ENCODE assay signal across 8 mouse cellular contexts in genomic region chr9:110296867-110297627, GRCm38 (mm10). TPM values are rescaled to one million over a fixed set of nuclear protein-coding genes. Genes with fewer than 3 reads are reported as not detected.
DNase-seq lines count a peak whose midpoint lies in the region; ATAC-seq and TF ChIP-seq lines count a peak whose summit lies in the region.

No protein-coding gene starts in this region.

- 6% methylated on average over 5 of the region's 5 CpGs for WGBS in forebrain, embryonic 11.5 days
- 0% methylated on average over 5 of the region's 5 CpGs for WGBS in liver, postnatal 0 days (ENCODE audit: insufficient replicate concordance)
- WGBS in neural tube, embryonic 15.5 days, result 0% methylated on average over 5 of the region's 5 CpGs

- intact Hi-C loops in heart, postnatal 14 days (cut with DNase I), result loop anchor here (2.0 to 10.0 kb wide), 2 partner anchors 122 to 402 kb away; no protein-coding TSS in a partner anchor

- H3K27me3 ChIP-seq in forebrain, embryonic 11.5 days (ENCODE audit: control insufficient read depth, insufficient read depth, low read length), result no peaks in the 10 kb centered on the region
- no peaks in the 10 kb centered on the region for H3K27me3 ChIP-seq in liver, postnatal 0 days (ENCODE audit: insufficient read depth, low read length)
- H3K27me3 ChIP-seq in neural tube, embryonic 15.5 days (replicated peaks), result no peaks in the 10 kb centered on the region

- no peak overlapping the region for H3K9ac ChIP-seq in forebrain, embryonic 11.5 days (ENCODE audit: low read length)
- H3K9ac ChIP-seq in liver, postnatal 0 days (replicated peaks), result no peak overlapping the region
- no peak overlapping the region for H3K9ac ChIP-seq in neural tube, embryonic 15.5 days (replicated peaks)

- peaks cover 4% of the 10 kb centered on the region; the same call in 1 of the 2 replicates for H3K4me1 ChIP-seq in forebrain, embryonic 11.5 days (replicated peaks; ENCODE audit: control insufficient read depth, insufficient read depth, low read length)
- no peaks in the 10 kb centered on the region for H3K4me1 ChIP-seq in liver, postnatal 0 days (ENCODE audit: insufficient read depth)
- peaks cover 10% of the 10 kb centered on the region; the same call in 1 of the 2 replicates for H3K4me1 ChIP-seq in neural tube, embryonic 15.5 days

- no peak overlapping the region for H3K4me2 ChIP-seq in forebrain, embryonic 11.5 days (ENCODE audit: low read depth, low read length, severe bottlenecking)
- H3K4me2 ChIP-seq in liver, postnatal 0 days (ENCODE audit: low read depth, low read length), result no peak overlapping the region
- H3K4me2 ChIP-seq in neural tube, embryonic 15.5 days, result no peak overlapping the region; the same call in 1 of the 2 replicates

- peak; percentile 94 for TF ChIP-seq CTCF in liver, postnatal 0 days (IDR thresholded peaks at IDR 0.05; ENCODE audit: low read depth)

- no peaks in the 10 kb centered on the region for H3K9me3 ChIP-seq in forebrain, embryonic 11.5 days (ENCODE audit: control insufficient read depth, low read length)
- peaks cover 9% of the 10 kb centered on the region for H3K9me3 ChIP-seq in liver, postnatal 0 days (ENCODE audit: low read length)
- no peaks in the 10 kb centered on the region for H3K9me3 ChIP-seq in neural tube, embryonic 15.5 days (replicated peaks)

- H3K36me3 ChIP-seq in forebrain, embryonic 11.5 days (ENCODE audit: control insufficient read depth, insufficient read depth, low read length), result no peaks in the 10 kb centered on the region
- H3K36me3 ChIP-seq in liver, postnatal 0 days (replicated peaks; ENCODE audit: insufficient read depth, low read length), result no peaks in the 10 kb centered on the region
- no peaks in the 10 kb centered on the region for H3K36me3 ChIP-seq in neural tube, embryonic 15.5 days

- peak; percentile 65 to 75 for DNase-seq in CD8-positive naive resting alpha-beta T cell, adult 2 months (ENCODE audit: low read depth in 2 of 2, low spot score in 2 of 2)
- peak; percentile 49 for DNase-seq in c-Kit-negative CD71-positive TER-119-positive erythroid progenitor cells, embryonic 14.5 days (ENCODE audit: low read depth, low spot score)
- peak; percentile 91 for DNase-seq in forebrain, embryonic 11.5 days (ENCODE audit: low spot score)
- peak; percentile 81 to 90 for DNase-seq in heart, postnatal 14 days
- DNase-seq in kidney, postnatal 4 days, result peak; percentile 87 to 89
- DNase-seq in liver, postnatal 0 days, result peak; percentile 83
- DNase-seq in testis, postnatal 10 days (ENCODE audit: low spot score), result peak; percentile 91

- no peak overlapping the region for H3K4me3 ChIP-seq in forebrain, embryonic 11.5 days (ENCODE audit: low read depth, low read length)
- H3K4me3 ChIP-seq in liver, postnatal 0 days (ENCODE audit: low read depth, low read length), result no peak overlapping the region
- H3K4me3 ChIP-seq in neural tube, embryonic 15.5 days (replicated peaks), result no peak overlapping the region

- H3K27ac ChIP-seq in forebrain, embryonic 11.5 days (ENCODE audit: low read depth, low read length), result no peak overlapping the region
- H3K27ac ChIP-seq in liver, postnatal 0 days (ENCODE audit: low read depth), result no peak overlapping the region
- 0 out of 2 replicates have a peak overlapping the region, but pooled peaks have one; percentile 5 for H3K27ac ChIP-seq in neural tube, embryonic 15.5 days (replicated peaks)

- ATAC-seq in forebrain, embryonic 11.5 days (replicated peaks; ENCODE audit: low FRiP score), result peak; percentile 68
- ATAC-seq in liver, postnatal 0 days, result peak; percentile 67
- peak; percentile 70 for ATAC-seq in neural tube, embryonic 15.5 days (ENCODE audit: low FRiP score)

- no peak for TF ChIP-seq EP300 in liver, postnatal 0 days (IDR thresholded peaks at IDR 0.05; ENCODE audit: low read depth)

RNA-seq across cellular contexts. Expression of gene Elp6, which starts 7.9 kb away (rescaled TPM):
- polyA plus RNA-seq in forebrain, embryonic 11.5 days (2014; fragmentation: Nextera tagmentation; extraction: Ambion mirVana), result 37.5 and 40.3 TPM in 2 replicates
- total RNA-seq in heart, postnatal 14 days (2021), result 1 to 10 TPM; 2.4 to 3.8 TPM
- polyA plus RNA-seq in liver, postnatal 0 days (2015; fragmentation: Nextera tagmentation; extraction: Ambion mirVana), result 3.2 and 3.3 TPM in 2 replicates
- polyA plus RNA-seq in neural tube, embryonic 15.5 days (2015; fragmentation: Nextera tagmentation; extraction: Ambion mirVana), result 38.0 and 41.0 TPM in 2 replicates

RNA-seq across cellular contexts. Expression of gene Scap, which starts 36.0 kb away (rescaled TPM):
- polyA plus RNA-seq in forebrain, embryonic 11.5 days (2014; fragmentation: Nextera tagmentation; extraction: Ambion mirVana), result 40.2 and 42.8 TPM in 2 replicates
- total RNA-seq in heart, postnatal 14 days (2021), result 10 to 100 TPM; 26.4 to 27.6 TPM
- 42.7 and 44.4 TPM in 2 replicates for polyA plus RNA-seq in liver, postnatal 0 days (2015; fragmentation: Nextera tagmentation; extraction: Ambion mirVana)
- polyA plus RNA-seq in neural tube, embryonic 15.5 days (2015; fragmentation: Nextera tagmentation; extraction: Ambion mirVana), result 55.1 and 57.3 TPM in 2 replicates

RNA-seq across cellular contexts. Expression of gene Cspg5, which starts 53.5 kb away (rescaled TPM):
- 10.9 and 11.3 TPM in 2 replicates for polyA plus RNA-seq in forebrain, embryonic 11.5 days (2014; fragmentation: Nextera tagmentation; extraction: Ambion mirVana)
- total RNA-seq in heart, postnatal 14 days (2021), result under 1 TPM; 0.32 to 0.41 TPM
- 0.31 and 0.41 TPM in 2 replicates for polyA plus RNA-seq in liver, postnatal 0 days (2015; fragmentation: Nextera tagmentation; extraction: Ambion mirVana)
- 145 and 180 TPM in 2 replicates for polyA plus RNA-seq in neural tube, embryonic 15.5 days (2015; fragmentation: Nextera tagmentation; extraction: Ambion mirVana)

Comparison
In these comparisons a context has a peak if more than half of its experiments do, and no peak if none do; other contexts are left out.
1. RNA of gene Cspg5, which starts 53.5 kb away (polyA plus RNA-seq): 145 to 180 TPM in neural tube, embryonic 15.5 days; 10.9 to 11.3 TPM in forebrain, embryonic 11.5 days and 0.31 to 0.41 TPM in liver, postnatal 0 days; every median in the first group is over 10 times any median in the second.
2. Peak in every context shown above with its lines, with median percentiles within 50 percentile points of each other: DNase-seq and ATAC-seq.